Mouse (Mus musculus) urinary bladder, postnatal 36 days (tissue): ENCODE measurements around the gene Masp2.
A peak's percentile ranks its signal among the peaks of the same experiment; 100 is the strongest.

Experiments used
- DNase-seq, 2 experiments: peaks; one replicate each; pipeline ENCODE4 v3.0.0; 2022; ENCODE audit warnings: low spot score in 2 of 2, mixed read lengths in 1 of 2

Masp2 gene

GRCm38 (mm10) chr4:148600316-148600715 lies 2.0 kb upstream of the Masp2 start:
- DNase-seq, result no peak

GRCm38 (mm10) chr4:148601871-148602270 lies 483 bp upstream of the Masp2 start:
- no peak for DNase-seq

- no peak for DNase-seq
Measured at GRCm38 (mm10) chr4:148603376-148604139, 1.2 kb downstream of the Masp2 start.

- DNase-seq, result peak in 1 of 2 experiments; percentile 55
Measured at GRCm38 (mm10) chr4:148604141-148604540, 1.8 kb downstream of the Masp2 start.

GRCm38 (mm10) chr4:148604541-148605165 lies 2.3 kb downstream of the Masp2 start:
- peak; percentile 56 to 69 for DNase-seq

GRCm38 (mm10) chr4:148607758-148608157 lies 5.4 kb downstream of the Masp2 start:
- DNase-seq, result peak; percentile 72 to 82

- DNase-seq, result no peak
Measured at GRCm38 (mm10) chr4:148609805-148610204, 7.5 kb downstream of the Masp2 start.

- DNase-seq, result no peak
Measured at GRCm38 (mm10) chr4:148610631-148611364, 8.4 kb downstream of the Masp2 start.

GRCm38 (mm10) chr4:148612557-148612956 lies 10.2 kb downstream of the Masp2 start:
- no peak for DNase-seq

GRCm38 (mm10) chr4:148613738-148614137 lies 11.4 kb downstream of the Masp2 start:
- DNase-seq, result no peak

- no peak for DNase-seq
Measured at GRCm38 (mm10) chr4:148619805-148620204, 17.5 kb downstream of the Masp2 start.

GRCm38 (mm10) chr4:148620718-148621117 lies 18.4 kb downstream of the Masp2 start:
- no peak for DNase-seq

GRCm38 (mm10) chr4:148622485-148622884 lies 20.1 kb downstream of the Masp2 start:
- DNase-seq, result no peak

- DNase-seq, result no peak
Measured at GRCm38 (mm10) chr4:148623609-148624008, 21.3 kb downstream of the Masp2 start.

GRCm38 (mm10) chr4:148625010-148625409 lies 22.7 kb downstream of the Masp2 start:
- no peak for DNase-seq

GRCm38 (mm10) chr4:148625756-148626622 lies 23.6 kb downstream of the Masp2 start:
- DNase-seq, result peak in 1 of 2 experiments; percentile 28

GRCm38 (mm10) chr4:148626623-148627185 lies 24.4 kb downstream of the Masp2 start, which contains the start of gene Tardbp:
TSS of gene Tardbp (minus strand) at chr4:148627019.
- peak; percentile 92 to 96 for DNase-seq

GRCm38 (mm10) chr4:148627246-148627645 lies 24.9 kb downstream of the Masp2 start:
- no peak for DNase-seq

- no peak for DNase-seq
Measured at GRCm38 (mm10) chr4:148632013-148632692, 29.8 kb downstream of the Masp2 start.

- DNase-seq, result no peak
Measured at GRCm38 (mm10) chr4:148633395-148634061, 31.2 kb downstream of the Masp2 start.
